ENCODE assay signal across 10 mouse cellular contexts in genomic region chr15:102922012-102922362, GRCm38 (mm10). TPM values are rescaled to one million over a fixed set of nuclear protein-coding genes. Genes with fewer than 3 reads are reported as not detected.
A peak's percentile ranks its signal among the peaks of the same experiment; 100 is the strongest.
DNase-seq lines count a peak whose midpoint lies in the region; ATAC-seq and TF ChIP-seq lines count a peak whose summit lies in the region.
"Had no signal": no experiment of that assay in that cellular context is flagged by ENCODE, and none has a peak within 500 bp of the region (broad histone marks: within the 10 kb centered on the region; RNA-seq: fewer than 3 reads in every experiment).

No protein-coding gene starts in this region.

- H3K9me3 ChIP-seq in intestine, embryonic 14.5 days (ENCODE audit: control insufficient read depth, low read length) = no peaks in the 10 kb centered on the region
- H3K9me3 ChIP-seq in intestine, postnatal 0 days (ENCODE audit: control insufficient read depth) = no peaks in the 10 kb centered on the region
- H3K9me3 ChIP-seq in ES-Bruce4 (replicated peaks; ENCODE audit: control insufficient read depth, insufficient read depth, low read length, poor library complexity, severe bottlenecking) = no peaks in the 10 kb centered on the region
- H3K9me3 ChIP-seq in embryonic facial prominence, embryonic 10.5 days = no peaks in the 10 kb centered on the region

- TF ChIP-seq POLR2A in ES-Bruce4 (IDR thresholded peaks at IDR 0.05; ENCODE audit: insufficient read depth, low read length) (no peak), myocyte (IDR thresholded peaks at IDR 0.05; ENCODE audit: insufficient read length, low read depth) (no peak)

- no peak overlapping the region for H3K4me2 ChIP-seq in intestine, embryonic 14.5 days (ENCODE audit: low read length)
- no peak overlapping the region for H3K4me2 ChIP-seq in intestine, postnatal 0 days (replicated peaks; ENCODE audit: low read depth)
- peak overlapping the region; percentile 84 for H3K4me2 ChIP-seq in myocyte (ENCODE audit: low read depth)

- no peak overlapping the region for H3K4me3 ChIP-seq in intestine, embryonic 14.5 days (ENCODE audit: low read depth, low read length)
- no peak overlapping the region; the same call in 1 of the 2 replicates for H3K4me3 ChIP-seq in intestine, postnatal 0 days (ENCODE audit: low read depth, low read length)
- H3K4me3 ChIP-seq in ES-Bruce4 (ENCODE audit: low read depth, low read length) (peak overlapping the region; percentile 77), myocyte (peak overlapping the region; percentile 52)
- H3K4me3 ChIP-seq in embryonic facial prominence, embryonic 10.5 days = no peak overlapping the region

- no peak for TF ChIP-seq CTCF in intestine, postnatal 0 days (IDR thresholded peaks at IDR 0.05; ENCODE audit: low read depth)
- TF ChIP-seq CTCF in ES-Bruce4 (IDR thresholded peaks at IDR 0.05; ENCODE audit: low read depth, low read length) = no peak

- H3ac ChIP-seq in myocyte (ENCODE audit: control insufficient read depth, insufficient read length) = peak overlapping the region; percentile 56

- H3K4me1 ChIP-seq in intestine, embryonic 14.5 days (replicated peaks; ENCODE audit: control insufficient read depth, insufficient read depth, low read length) = no peaks in the 10 kb centered on the region
- H3K4me1 ChIP-seq in intestine, postnatal 0 days (replicated peaks; ENCODE audit: control insufficient read depth, insufficient read depth, low read length) = no peaks in the 10 kb centered on the region
- no peaks in the 10 kb centered on the region for H3K4me1 ChIP-seq in ES-Bruce4 (ENCODE audit: control insufficient read depth, insufficient read depth, low read length)
- H3K4me1 ChIP-seq in embryonic facial prominence, embryonic 10.5 days = peaks cover 12% of the 10 kb centered on the region; the same call in 1 of the 2 replicates

- WGBS in intestine, embryonic 14.5 days = 1% methylated on average over 24 of the region's 24 CpGs
- 1% methylated on average over 24 of the region's 24 CpGs for WGBS in intestine, postnatal 0 days
- WGBS in embryonic facial prominence, embryonic 10.5 days = under 1% methylated on average over 24 of the region's 24 CpGs

- H3K9ac ChIP-seq in intestine, embryonic 14.5 days (ENCODE audit: low read length) = no peak overlapping the region
- H3K9ac ChIP-seq in intestine, postnatal 0 days (ENCODE audit: low read depth, low read length) = no peak overlapping the region
- H3K9ac ChIP-seq in ES-Bruce4 (ENCODE audit: low read depth, poor library complexity, severe bottlenecking) = peak overlapping the region; percentile 93

- no peak overlapping the region for H3K27ac ChIP-seq in intestine, embryonic 14.5 days (ENCODE audit: low read depth)
- H3K27ac ChIP-seq in intestine, postnatal 0 days (ENCODE audit: low read depth, low read length) = no peak overlapping the region
- H3K27ac ChIP-seq in ES-Bruce4 (ENCODE audit: insufficient read depth, low read length) = no peak overlapping the region
- H3K27ac ChIP-seq in embryonic facial prominence, embryonic 10.5 days (replicated peaks) = no peak overlapping the region

- peak; percentile 74 for DNase-seq in intestine, embryonic 14.5 days (ENCODE audit: low spot score)
- peak; percentile 69 for DNase-seq in embryonic facial prominence, embryonic 10.5 days (ENCODE audit: low spot score)
- DNase-seq in ovary, postnatal 14 days (ENCODE audit: low spot score) = no peak
- DNase-seq: cerebellum, postnatal 14 days; thymus, adult 2 months had no signal

- H3K27me3 ChIP-seq in intestine, embryonic 14.5 days (replicated peaks; ENCODE audit: control insufficient read depth, insufficient read depth, low read length) = peaks cover 100% of the 10 kb centered on the region
- H3K27me3 ChIP-seq in intestine, postnatal 0 days (replicated peaks; ENCODE audit: control insufficient read depth, insufficient read depth, low read length) = peaks cover 95% of the 10 kb centered on the region
- H3K27me3 ChIP-seq in ES-Bruce4 (ENCODE audit: control insufficient read depth, insufficient read depth, low read length, poor library complexity, severe bottlenecking) (peaks cover 41% of the 10 kb centered on the region), myocyte (ENCODE audit: control insufficient read depth, insufficient read depth, insufficient read length) (peaks cover 6% of the 10 kb centered on the region)
- H3K27me3 ChIP-seq in embryonic facial prominence, embryonic 10.5 days (replicated peaks; ENCODE audit: low read depth, poor library complexity, severe bottlenecking) = peaks cover 100% of the 10 kb centered on the region

- H3K36me3 ChIP-seq in intestine, embryonic 14.5 days (ENCODE audit: control insufficient read depth, insufficient read depth, low read length) = no peaks in the 10 kb centered on the region
- H3K36me3 ChIP-seq in intestine, postnatal 0 days (ENCODE audit: control insufficient read depth, insufficient read depth) = no peaks in the 10 kb centered on the region
- no peaks in the 10 kb centered on the region for H3K36me3 ChIP-seq in ES-Bruce4 (ENCODE audit: control insufficient read depth, insufficient read depth, low read length, poor library complexity, severe bottlenecking)
- no peaks in the 10 kb centered on the region for H3K36me3 ChIP-seq in embryonic facial prominence, embryonic 10.5 days (replicated peaks)
- H3K36me3 ChIP-seq in myocyte (ENCODE audit: control insufficient read depth, insufficient read depth) = no peaks in the 10 kb centered on the region

- ATAC-seq in intestine, embryonic 14.5 days (replicated peaks; ENCODE audit: low FRiP score, low TSS enrichment, low read depth) = peak; percentile 53; the same call in 1 of the 2 replicates
- ATAC-seq in intestine, postnatal 0 days = no peak
- ATAC-seq in megakaryocyte-erythroid progenitor cell, adult 5-6 weeks (replicated peaks; ENCODE audit: low FRiP score, low TSS enrichment, poor library complexity, severe bottlenecking) = no peak

- TF ChIP-seq EP300 in ES-Bruce4 (IDR thresholded peaks at IDR 0.05; ENCODE audit: insufficient read depth, low read depth, low read length) = no peak

- no peaks in the 10 kb centered on the region for H3K79me2 ChIP-seq in myocyte (ENCODE audit: control insufficient read depth, insufficient read depth)

TF ChIP-seq in myocyte, 11 proteins besides CTCF, POLR2A, EP300 and RAD21 (continues in another document):
- no peak for TF ChIP-seq MYOG (IDR thresholded peaks at IDR 0.05; ENCODE audit: control insufficient read depth in 1 of 3, insufficient read depth in 1 of 3, insufficient read length in 2 of 3, low read depth in 2 of 3)

RNA-seq across cellular contexts. Expression of gene Hoxc13, which starts 1.1 kb away (rescaled TPM):
- not detected in 2 replicates for polyA plus RNA-seq in intestine, embryonic 14.5 days (2014; fragmentation: Nextera tagmentation; extraction: Ambion mirVana)
- not detected in 2 replicates for polyA plus RNA-seq in intestine, postnatal 0 days (2015; fragmentation: Nextera tagmentation; extraction: Ambion mirVana)
- 3.7 and 3.8 TPM in 2 replicates for polyA plus RNA-seq in ES-Bruce4 (2011; ENCODE audit: insufficient read depth, insufficient read length, low read depth, missing spikeins)
- 0.08 TPM in 1 of 2 replicates, not detected in the other for polyA plus RNA-seq in embryonic facial prominence, embryonic 10.5 days (2016; fragmentation: Nextera tagmentation; extraction: Ambion mirVana)
- polyA plus RNA-seq in myocyte (2012; fragmentation: generic; extraction: Trizol) = 5.8 TPM
- total RNA-seq in megakaryocyte-erythroid progenitor cell, adult 5-6 weeks (2014; fragmentation: Nextera tagmentation) = not detected in 2 replicates
- not detected in 2 replicates for total RNA-seq in megakaryocyte-erythroid progenitor cell, adult 5-6 weeks (2017)
- total RNA-seq: layer of hippocampus, adult 18-20 months had no signal
- polyA plus RNA-seq: thymus, adult 2 months had no signal

RNA-seq across cellular contexts. Expression of gene Hoxc12, which starts 14.6 kb away (rescaled TPM):
- polyA plus RNA-seq in intestine, embryonic 14.5 days (2014; fragmentation: Nextera tagmentation; extraction: Ambion mirVana) = not detected in 2 replicates
- polyA plus RNA-seq in intestine, postnatal 0 days (2015; fragmentation: Nextera tagmentation; extraction: Ambion mirVana) = not detected in 2 replicates
- polyA plus RNA-seq in ES-Bruce4 (2011; ENCODE audit: insufficient read depth, insufficient read length, low read depth, missing spikeins) = not detected in 2 replicates
- polyA plus RNA-seq in embryonic facial prominence, embryonic 10.5 days (2016; fragmentation: Nextera tagmentation; extraction: Ambion mirVana) = not detected in 2 replicates
- polyA plus RNA-seq in myocyte (2012; fragmentation: generic; extraction: Trizol) = 5.6 TPM
- not detected in 2 replicates for total RNA-seq in megakaryocyte-erythroid progenitor cell, adult 5-6 weeks (2014; fragmentation: Nextera tagmentation)
- not detected in 2 replicates for total RNA-seq in megakaryocyte-erythroid progenitor cell, adult 5-6 weeks (2017)
- total RNA-seq: layer of hippocampus, adult 18-20 months had no signal
- polyA plus RNA-seq: thymus, adult 2 months had no signal

RNA-seq across cellular contexts. Expression of gene Hoxc11, which starts 32.2 kb away (rescaled TPM):
- polyA plus RNA-seq in intestine, embryonic 14.5 days (2014; fragmentation: Nextera tagmentation; extraction: Ambion mirVana) = 0.11 TPM in 2 replicates
- polyA plus RNA-seq in intestine, postnatal 0 days (2015; fragmentation: Nextera tagmentation; extraction: Ambion mirVana) = not detected in 2 replicates
- polyA plus RNA-seq in ES-Bruce4 (2011; ENCODE audit: insufficient read depth, insufficient read length, low read depth, missing spikeins) (not detected in 2 replicates), myocyte (2012; fragmentation: generic; extraction: Trizol) (20.5 TPM)
- polyA plus RNA-seq in embryonic facial prominence, embryonic 10.5 days (2016; fragmentation: Nextera tagmentation; extraction: Ambion mirVana) = not detected in 2 replicates
- total RNA-seq in megakaryocyte-erythroid progenitor cell, adult 5-6 weeks (2014; fragmentation: Nextera tagmentation) = not detected in 2 replicates
- not detected in 2 replicates for total RNA-seq in megakaryocyte-erythroid progenitor cell, adult 5-6 weeks (2017)
- total RNA-seq: layer of hippocampus, adult 18-20 months had no signal

RNA-seq across cellular contexts. Expression of gene Hoxc10, which starts 44.6 kb away (rescaled TPM):
- polyA plus RNA-seq in intestine, embryonic 14.5 days (2014; fragmentation: Nextera tagmentation; extraction: Ambion mirVana) = 2.6 and 3.1 TPM in 2 replicates
- 0.25 TPM in 1 of 2 replicates, not detected in the other for polyA plus RNA-seq in intestine, postnatal 0 days (2015; fragmentation: Nextera tagmentation; extraction: Ambion mirVana)
- polyA plus RNA-seq in ES-Bruce4 (2011; ENCODE audit: insufficient read depth, insufficient read length, low read depth, missing spikeins) (not detected in 2 replicates), myocyte (2012; fragmentation: generic; extraction: Trizol) (43.5 TPM)
- not detected in 2 replicates for polyA plus RNA-seq in embryonic facial prominence, embryonic 10.5 days (2016; fragmentation: Nextera tagmentation; extraction: Ambion mirVana)
- not detected in 2 replicates for total RNA-seq in megakaryocyte-erythroid progenitor cell, adult 5-6 weeks (2014; fragmentation: Nextera tagmentation)
- total RNA-seq in megakaryocyte-erythroid progenitor cell, adult 5-6 weeks (2017) = not detected in 2 replicates
- total RNA-seq: layer of hippocampus, adult 18-20 months had no signal

RNA-seq across cellular contexts. Expression of gene Hoxc5, which starts 45.3 kb away (rescaled TPM):
- polyA plus RNA-seq in intestine, embryonic 14.5 days (2014; fragmentation: Nextera tagmentation; extraction: Ambion mirVana) = 12.2 and 14.1 TPM in 2 replicates
- polyA plus RNA-seq in intestine, postnatal 0 days (2015; fragmentation: Nextera tagmentation; extraction: Ambion mirVana) = 3.4 and 3.9 TPM in 2 replicates
- polyA plus RNA-seq in ES-Bruce4 (2011; ENCODE audit: insufficient read depth, insufficient read length, low read depth, missing spikeins) (not detected in 2 replicates), myocyte (2012; fragmentation: generic; extraction: Trizol) (1.2 TPM)
- 0.07 and 0.18 TPM in 2 replicates for polyA plus RNA-seq in embryonic facial prominence, embryonic 10.5 days (2016; fragmentation: Nextera tagmentation; extraction: Ambion mirVana)
- total RNA-seq in megakaryocyte-erythroid progenitor cell, adult 5-6 weeks (2014; fragmentation: Nextera tagmentation) = not detected in 2 replicates
- total RNA-seq in megakaryocyte-erythroid progenitor cell, adult 5-6 weeks (2017) = not detected in 2 replicates
- total RNA-seq: layer of hippocampus, adult 18-20 months had no signal

Comparison
In these comparisons a context has a peak if more than half of its experiments do, and no peak if none do; other contexts are left out.
1. H3K4me3 ChIP-seq: peak in ES-Bruce4 (single experiment) and myocyte (single experiment); none in intestine, embryonic 14.5 days (single experiment), intestine, postnatal 0 days (single experiment) and embryonic facial prominence, embryonic 10.5 days (single experiment).
2. RNA of gene Hoxc11, which starts 32.2 kb away (polyA plus RNA-seq): 20.5 TPM in myocyte (single experiment); 0.11 TPM in intestine, embryonic 14.5 days, not detected in ES-Bruce4, not detected in intestine, postnatal 0 days and not detected in embryonic facial prominence, embryonic 10.5 days; every median in the first group is over 10 times any median in the second.